Comparison of ENCODE assay signal across 7 mouse cellular contexts in the genomic region with DNA sequence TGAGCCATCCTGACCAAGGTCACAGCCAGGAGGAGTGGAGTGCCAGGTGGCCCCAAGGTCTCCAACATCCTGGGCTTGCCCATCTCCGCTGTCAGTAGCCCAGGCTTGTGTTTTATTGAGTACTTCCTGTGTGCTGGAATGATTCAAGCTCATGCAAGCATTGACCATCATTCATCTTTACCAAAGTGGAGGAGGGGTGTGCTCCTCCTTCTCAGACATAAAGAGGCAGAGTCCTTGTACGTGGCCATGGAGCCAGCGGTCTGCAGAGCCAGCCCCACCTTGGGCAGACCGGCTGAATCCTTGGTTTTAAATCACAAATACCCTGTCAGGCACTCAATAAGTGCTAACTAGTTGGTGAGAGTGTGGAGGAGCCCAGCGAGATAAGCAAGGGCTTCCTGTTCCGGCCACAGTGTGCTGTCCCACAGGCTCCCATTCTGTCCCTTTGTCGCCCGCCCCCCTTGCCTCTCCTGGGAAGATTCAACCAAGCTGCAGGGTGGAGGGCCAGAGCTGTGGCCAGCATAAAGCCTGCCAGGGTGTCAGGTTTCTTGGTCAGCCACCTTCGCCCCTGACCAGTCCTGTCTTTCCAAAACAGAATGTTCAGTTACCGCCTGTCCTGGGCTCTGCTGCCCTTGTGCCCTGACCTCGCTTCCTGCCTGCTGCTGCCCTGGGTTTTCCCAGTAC.
DNase-seq lines count a peak whose midpoint lies in the region; ATAC-seq lines count a peak whose summit lies in the region.

No protein-coding gene starts in this region.

- peak overlapping the region; percentile 5; the same call in 1 of the 2 replicates for H3K9ac ChIP-seq in kidney, embryonic 14.5 days (ENCODE audit: low read depth, low read length)

- peak overlapping the region; percentile 25; the same call in 1 of the 2 replicates for H3K27ac ChIP-seq in kidney, embryonic 14.5 days (ENCODE audit: low read depth, low read length)

- DNase-seq in adrenal gland, postnatal 36 days = peak; percentile 78 to 81
- peak; percentile 78 for DNase-seq in lung, postnatal 36 days
- no peak for DNase-seq in left cerebral cortex, adult 8-10 months (ENCODE audit: low spot score in 2 of 2)
- no peak for DNase-seq in frontal cortex, adult 2 months (ENCODE audit: extremely low spot score in 1 of 2, low spot score in 1 of 2)
- no peak for DNase-seq in ovary, adult 18-20 months (ENCODE audit: low spot score)

- H3K36me3 ChIP-seq in kidney, embryonic 14.5 days (ENCODE audit: control insufficient read depth, insufficient read depth, low read length) = no peaks in the 10 kb centered on the region

- H3K4me2 ChIP-seq in kidney, embryonic 14.5 days (replicated peaks; ENCODE audit: low read depth, low read length) = 0 out of 2 replicates have a peak overlapping the region, but pooled peaks have one; percentile 15

- 12% methylated on average over 11 of the region's 11 CpGs for WGBS in kidney, embryonic 14.5 days

- H3K9me3 ChIP-seq in kidney, embryonic 14.5 days (ENCODE audit: control insufficient read depth, low read length) = no peaks in the 10 kb centered on the region

- H3K4me1 ChIP-seq in kidney, embryonic 14.5 days (ENCODE audit: control insufficient read depth, insufficient read depth, low read length) = peaks cover 31% of the 10 kb centered on the region

- H3K27me3 ChIP-seq in kidney, embryonic 14.5 days (ENCODE audit: control insufficient read depth, insufficient read depth, low read length) = no peaks in the 10 kb centered on the region

- ATAC-seq in granulocyte monocyte progenitor cell, adult 5-6 weeks (replicated peaks; ENCODE audit: poor library complexity, severe bottlenecking) = peak; percentile 58
- peak; percentile 48 for ATAC-seq in kidney, embryonic 14.5 days (ENCODE audit: low FRiP score, low TSS enrichment)

- H3K4me3 ChIP-seq in kidney, embryonic 14.5 days (ENCODE audit: low read length) = no peak overlapping the region

Comparison
In these comparisons a context has a peak if more than half of its experiments do, and no peak if none do; other contexts are left out.
1. DNase-seq: peak in adrenal gland, postnatal 36 days (2 of 2) and lung, postnatal 36 days (single experiment); none in left cerebral cortex, adult 8-10 months (0 of 2), frontal cortex, adult 2 months (0 of 2) and ovary, adult 18-20 months (single experiment).